ENCODE assay signal across 28 mouse cellular contexts in the genomic region with DNA sequence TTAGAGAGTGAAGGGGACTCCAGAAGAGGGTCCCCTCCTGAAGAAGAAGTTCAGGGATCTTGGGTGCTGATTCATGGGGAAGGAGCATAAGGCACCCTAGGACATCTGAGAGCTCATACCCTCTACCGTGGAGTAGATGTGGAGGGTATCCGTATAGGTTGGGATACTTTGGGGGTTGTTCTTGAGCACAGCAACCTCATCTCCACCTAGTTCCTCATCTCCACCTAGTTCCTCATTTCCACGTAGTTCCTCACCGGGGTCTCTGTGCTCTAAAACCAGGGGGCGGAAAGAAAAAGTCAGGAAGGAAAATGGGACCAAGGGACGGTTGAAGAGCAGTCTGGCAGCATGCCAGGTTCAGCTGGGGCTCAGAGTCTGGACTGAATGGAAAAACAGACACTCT. TPM values are rescaled to one million over a fixed set of nuclear protein-coding genes. Genes with fewer than 3 reads are reported as not detected.
DNase-seq lines count a peak whose midpoint lies in the region; ATAC-seq and TF ChIP-seq lines count a peak whose summit lies in the region.
"Had no signal": no experiment of that assay in that cellular context is flagged by ENCODE, and none has a peak within 500 bp of the region (broad histone marks: within the 10 kb centered on the region; RNA-seq: fewer than 3 reads in every experiment).

No protein-coding gene starts in this region.

- TF ChIP-seq CTCF in kidney, adult 2 months (conservative IDR thresholded peaks at IDR 0.05; ENCODE audit: insufficient read depth, insufficient read length, low read depth, low read length): no peak

- peak; percentile 70 for DNase-seq in heart, adult 11 months
- DNase-seq in kidney, adult 2 months: peak; percentile 13
- DNase-seq in kidney, adult 11 months: no peak
- peak; percentile 29 for DNase-seq in NIH3T3 (ENCODE audit: low read depth)
- no peak for DNase-seq in spleen, adult 12 weeks (ENCODE audit: low spot score)
- DNase-seq: adrenal gland, adult 2 months; adrenal gland, postnatal 10 days; adrenal gland, postnatal 25 days; B cell, adult 2 months; cerebellum, adult 11 months; cerebellum, adult 18-20 months; cerebellum, adult 8-10 months; cerebellum, adult 9-11 months; cerebellum, postnatal 14 days; cerebellum, postnatal 36 days had no signal

- no peak overlapping the region for H3K27ac ChIP-seq in heart, embryonic 11.5 days (ENCODE audit: low read depth, low read length)
- no peak overlapping the region for H3K27ac ChIP-seq in kidney, adult 2 months (ENCODE audit: insufficient read depth, low read depth, low read length)
- no peak overlapping the region for H3K27ac ChIP-seq in liver, embryonic 12.5 days
- H3K27ac ChIP-seq: embryonic facial prominence, embryonic 10.5 days; embryonic facial prominence, embryonic 12.5 days; forebrain, embryonic 13.5 days; forebrain, embryonic 15.5 days had no signal

- no peak overlapping the region for H3K4me2 ChIP-seq in heart, embryonic 11.5 days
- H3K4me2 ChIP-seq in liver, embryonic 12.5 days: no peak overlapping the region
- H3K4me2 ChIP-seq: embryonic facial prominence, embryonic 12.5 days; forebrain, embryonic 13.5 days; forebrain, embryonic 15.5 days had no signal

- no peak overlapping the region for H3K9ac ChIP-seq in heart, embryonic 11.5 days (ENCODE audit: low read depth, low read length)
- no peak overlapping the region for H3K9ac ChIP-seq in liver, embryonic 12.5 days
- H3K9ac ChIP-seq: embryonic facial prominence, embryonic 12.5 days; forebrain, embryonic 13.5 days; forebrain, embryonic 15.5 days had no signal

- H3K4me1 ChIP-seq in heart, embryonic 11.5 days (ENCODE audit: control insufficient read depth, insufficient read depth, low read length): no peaks in the 10 kb centered on the region
- peaks cover 8% of the 10 kb centered on the region; the same call in 1 of the 2 replicates for H3K4me1 ChIP-seq in kidney, adult 2 months (ENCODE audit: control insufficient read depth, insufficient read depth, low read length)
- no peaks in the 10 kb centered on the region for H3K4me1 ChIP-seq in liver, embryonic 12.5 days
- H3K4me1 ChIP-seq: embryonic facial prominence, embryonic 10.5 days; embryonic facial prominence, embryonic 12.5 days; forebrain, embryonic 13.5 days; forebrain, embryonic 15.5 days had no signal

- 63% methylated on average over 6 of the region's 6 CpGs for WGBS in heart, embryonic 11.5 days (ENCODE audit: insufficient replicate concordance)
- 62% methylated on average over 6 of the region's 6 CpGs for WGBS in kidney, adult 2 months
- 48% methylated on average over 6 of the region's 6 CpGs for WGBS in liver, embryonic 12.5 days (ENCODE audit: insufficient replicate concordance)

- H3K9me3 ChIP-seq in heart, embryonic 11.5 days (replicated peaks; ENCODE audit: control insufficient read depth, low read length): no peaks in the 10 kb centered on the region
- no peaks in the 10 kb centered on the region for H3K9me3 ChIP-seq in liver, embryonic 12.5 days (replicated peaks)
- H3K9me3 ChIP-seq: embryonic facial prominence, embryonic 10.5 days; embryonic facial prominence, embryonic 12.5 days; forebrain, embryonic 13.5 days; forebrain, embryonic 15.5 days; G1E had no signal

- ATAC-seq in heart, embryonic 11.5 days (replicated peaks; ENCODE audit: insufficient number of reproducible peaks, low FRiP score, low TSS enrichment): no peak
- ATAC-seq in granulocyte monocyte progenitor cell, adult 5-6 weeks (replicated peaks; ENCODE audit: poor library complexity, severe bottlenecking): peak; percentile 78
- no peak for ATAC-seq in liver, embryonic 12.5 days
- ATAC-seq: CD4-positive, CD25-positive, alpha-beta regulatory T cell, adult 4 months; forebrain, embryonic 13.5 days; forebrain, embryonic 15.5 days had no signal

- no peak overlapping the region for H3K4me3 ChIP-seq in heart, embryonic 11.5 days (ENCODE audit: low read depth, low read length)
- H3K4me3 ChIP-seq in kidney, adult 2 months (ENCODE audit: insufficient read depth, low read depth, low read length): no peak overlapping the region
- H3K4me3 ChIP-seq in liver, embryonic 12.5 days: no peak overlapping the region
- H3K4me3 ChIP-seq: embryonic facial prominence, embryonic 10.5 days; embryonic facial prominence, embryonic 12.5 days; forebrain, embryonic 13.5 days; forebrain, embryonic 15.5 days had no signal

- no peaks in the 10 kb centered on the region for H3K27me3 ChIP-seq in heart, embryonic 11.5 days (ENCODE audit: control insufficient read depth, insufficient read depth, low read length)
- H3K27me3 ChIP-seq in kidney, adult 2 months (replicated peaks; ENCODE audit: control insufficient read depth, insufficient read depth, low read length): no peaks in the 10 kb centered on the region
- no peaks in the 10 kb centered on the region for H3K27me3 ChIP-seq in liver, embryonic 12.5 days (replicated peaks)
- H3K27me3 ChIP-seq: embryonic facial prominence, embryonic 12.5 days; forebrain, embryonic 13.5 days; forebrain, embryonic 15.5 days had no signal

- no peaks in the 10 kb centered on the region for H3K36me3 ChIP-seq in heart, embryonic 11.5 days (ENCODE audit: control insufficient read depth, insufficient read depth, low read length)
- no peaks in the 10 kb centered on the region for H3K36me3 ChIP-seq in kidney, adult 2 months (ENCODE audit: control insufficient read depth, insufficient read depth, low read length)
- H3K36me3 ChIP-seq in liver, embryonic 12.5 days: no peaks in the 10 kb centered on the region
- H3K36me3 ChIP-seq: embryonic facial prominence, embryonic 10.5 days; embryonic facial prominence, embryonic 12.5 days; forebrain, embryonic 15.5 days; G1E had no signal

- TF ChIP-seq POLR2A in kidney, adult 2 months (IDR thresholded peaks at IDR 0.05; ENCODE audit: low read depth, low read length): no peak

RNA-seq across cellular contexts. Expression of a gene that starts 4.0 kb away (rescaled TPM):
- polyA plus RNA-seq in heart, embryonic 11.5 days (2014; fragmentation: Nextera tagmentation; extraction: Ambion mirVana): not detected in 2 replicates
- not detected in 2 replicates for polyA plus RNA-seq in kidney, adult 2 months (2012; rRNA removed)
- not detected in 2 replicates for total RNA-seq in granulocyte monocyte progenitor cell, adult 5-6 weeks (2014; fragmentation: Nextera tagmentation)
- total RNA-seq in granulocyte monocyte progenitor cell, adult 5-6 weeks (2017): not detected in 2 replicates
- polyA plus RNA-seq in liver, embryonic 12.5 days (2016; fragmentation: Nextera tagmentation; extraction: Ambion mirVana): not detected in 2 replicates
- total RNA-seq: adrenal gland, adult 2 months; adrenal gland, postnatal 10 days; adrenal gland, postnatal 25 days; adrenal gland, postnatal 4 days; CH12.LX; G1E had no signal
- polyA plus RNA-seq: adrenal gland, adult 2 months; CD4-positive, CD25-positive, alpha-beta regulatory T cell, adult 4 months; cortical plate, adult 2 months; embryonic facial prominence, embryonic 10.5 days; embryonic facial prominence, embryonic 12.5 days; forebrain, embryonic 11.5 days; forebrain, embryonic 13.5 days; forebrain, embryonic 15.5 days; G1E had no signal

RNA-seq across cellular contexts. Expression of a gene that starts 38.7 kb away (rescaled TPM):
- 0.11 TPM in 1 of 2 replicates, not detected in the other for polyA plus RNA-seq in heart, embryonic 11.5 days (2014; fragmentation: Nextera tagmentation; extraction: Ambion mirVana)
- polyA plus RNA-seq in kidney, adult 2 months (2012; rRNA removed): not detected in 2 replicates
- not detected in 2 replicates for total RNA-seq in granulocyte monocyte progenitor cell, adult 5-6 weeks (2014; fragmentation: Nextera tagmentation)
- not detected in 2 replicates for total RNA-seq in granulocyte monocyte progenitor cell, adult 5-6 weeks (2017)
- polyA plus RNA-seq in liver, embryonic 12.5 days (2016; fragmentation: Nextera tagmentation; extraction: Ambion mirVana): not detected in 2 replicates
- total RNA-seq: adrenal gland, adult 2 months; adrenal gland, postnatal 10 days; adrenal gland, postnatal 25 days; adrenal gland, postnatal 4 days; CH12.LX; G1E had no signal
- polyA plus RNA-seq: CD4-positive, CD25-positive, alpha-beta regulatory T cell, adult 4 months; G1E had no signal

Comparison
In these comparisons a context has a peak if more than half of its experiments do, and no peak if none do; other contexts are left out.
1. DNase-seq: peak in heart, adult 11 months (single experiment), kidney, adult 2 months (single experiment) and NIH3T3 (single experiment); none in kidney, adult 11 months (single experiment) and spleen, adult 12 weeks (single experiment).